Mouse (Mus musculus) G1E (cell line): Measurements from ENCODE around the gene Gnao1.

Experiments used
- CTCF ChIP-seq: IDR thresholded peaks from 2 replicates; pipeline ENCODE4 v1.5.1; 2012; ENCODE audit warnings: low read depth, low read length, inconsistent platforms, mixed read lengths
- GATA1 ChIP-seq: IDR thresholded peaks from 2 replicates; pipeline ENCODE4 v1.6.1; 2012; ENCODE audit warnings: borderline replicate concordance, low read length, inconsistent platforms, mixed read lengths

DNA sequence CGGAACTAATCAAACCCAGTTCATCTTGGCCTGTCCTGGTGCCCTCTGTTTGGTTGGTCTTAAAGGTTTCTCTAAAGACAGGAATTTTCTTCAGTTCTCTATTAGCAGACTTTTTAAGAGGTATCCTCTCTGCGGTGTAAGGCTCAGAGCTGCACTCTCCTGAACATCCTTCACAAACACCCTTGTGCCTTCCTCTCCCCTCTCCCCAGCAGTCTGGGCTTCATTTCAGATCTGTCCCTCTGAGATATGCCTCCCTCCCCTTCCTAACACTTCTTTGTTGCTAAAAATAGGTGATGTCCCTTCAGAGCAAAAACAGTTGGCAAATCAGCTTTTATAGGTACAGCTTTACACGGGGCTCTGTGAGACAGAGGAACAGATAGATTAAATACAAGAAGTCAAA is 32.2 kb upstream of the Gnao1 start:
- TF ChIP-seq CTCF (no peak), GATA1 (no peak)
